In genomic region chr5:139543214-139543613, GRCm38 (mm10) we compare ENCODE assay signal across 10 mouse cellular contexts. TPM values are rescaled to one million over a fixed set of nuclear protein-coding genes. Genes with fewer than 3 reads are reported as not detected.
A peak's percentile ranks its signal among the peaks of the same experiment; 100 is the strongest.
DNase-seq lines count a peak whose midpoint lies in the region; ATAC-seq and TF ChIP-seq lines count a peak whose summit lies in the region.
"Had no signal": no experiment of that assay in that cellular context is flagged by ENCODE, and none has a peak within 500 bp of the region (broad histone marks: within the 10 kb centered on the region; RNA-seq: fewer than 3 reads in every experiment).

Uncx (plus strand) TSS chr5:139543494.

- H3K4me3 ChIP-seq in ES-E14 (ENCODE audit: insufficient read depth in 1 of 2, low read depth in 1 of 2, low read length in 2 of 2, poor library complexity in 1 of 2, severe bottlenecking in 1 of 2): peak within 1 kb of the TSS; percentile 4 to 48; a peak in 3 of 4 replicates
- H3K4me3 ChIP-seq in forebrain, embryonic 15.5 days: peak within 1 kb of the TSS; percentile 30
- peak within 1 kb of the TSS; percentile 17; the same call in 1 of the 2 replicates for H3K4me3 ChIP-seq in liver, postnatal 0 days (ENCODE audit: low read depth, low read length)

- no peak within 1 kb of the TSS for H3K9ac ChIP-seq in ES-E14 (ENCODE audit: insufficient read depth, low read depth, low read length, poor library complexity, severe bottlenecking)
- H3K9ac ChIP-seq in forebrain, embryonic 15.5 days (replicated peaks): no peak within 1 kb of the TSS
- no peak within 1 kb of the TSS for H3K9ac ChIP-seq in liver, postnatal 0 days (replicated peaks)

- TF ChIP-seq EP300 in liver, postnatal 0 days (IDR thresholded peaks at IDR 0.05; ENCODE audit: low read depth): no peak

- WGBS in forebrain, embryonic 15.5 days: under 1% methylated on average over 15 of the region's 15 CpGs
- under 1% methylated on average over 15 of the region's 15 CpGs for WGBS in liver, postnatal 0 days (ENCODE audit: insufficient replicate concordance)

- H3K36me3 ChIP-seq in ES-E14 (ENCODE audit: control insufficient read depth, insufficient read depth, low read length, poor library complexity, severe bottlenecking): no peaks in the 10 kb centered on the region
- no peaks in the 10 kb centered on the region for H3K36me3 ChIP-seq in forebrain, embryonic 15.5 days
- H3K36me3 ChIP-seq in liver, postnatal 0 days (replicated peaks; ENCODE audit: insufficient read depth, low read length): no peaks in the 10 kb centered on the region

- peak; percentile 53 for DNase-seq in cerebellum, adult 11 months
- no peak for DNase-seq in cerebellum, postnatal 4 days (ENCODE audit: low spot score in 2 of 2)
- DNase-seq in ES-E14 (ENCODE audit: low read depth, low spot score): no peak
- DNase-seq in liver, postnatal 0 days: no peak
- no peak for DNase-seq in thymus, postnatal 4 days
- no peak for DNase-seq in urinary bladder, postnatal 25 days (ENCODE audit: low spot score)
- DNase-seq: thymus, postnatal 36 days had no signal

- no peaks in the 10 kb centered on the region for H3K4me1 ChIP-seq in ES-E14 (ENCODE audit: control insufficient read depth in 2 of 2, insufficient read depth in 2 of 2, low read length in 2 of 2, poor library complexity in 1 of 2)
- H3K4me1 ChIP-seq in forebrain, embryonic 15.5 days: peaks cover 41% of the 10 kb centered on the region
- no peaks in the 10 kb centered on the region for H3K4me1 ChIP-seq in liver, postnatal 0 days (ENCODE audit: insufficient read depth)

- in situ Hi-C loops in ES-E14 (cut with MboI; ENCODE audit: low sequenced_read_pairs in 2 of 2, unreplicated experiment in 2 of 2): loop anchor here (5.0 to 25.0 kb wide), 3 partner anchors 364 to 944 kb away; partner anchors contain the start of genes Elfn1 (in 1 of the 2) and Pdgfa (in 1 of the 2)

- no peak for ATAC-seq in forebrain, embryonic 15.5 days (replicated peaks)
- ATAC-seq in liver, postnatal 0 days: no peak
- no peak for ATAC-seq in megakaryocyte progenitor cell, adult 5-6 weeks (replicated peaks; ENCODE audit: poor library complexity)

- TF ChIP-seq CTCF in liver, postnatal 0 days (IDR thresholded peaks at IDR 0.05; ENCODE audit: low read depth): no peak

- no peaks in the 10 kb centered on the region for H3K9me3 ChIP-seq in ES-E14 (ENCODE audit: control insufficient read depth, insufficient read depth, low read depth, low read length)
- H3K9me3 ChIP-seq in forebrain, embryonic 15.5 days: no peaks in the 10 kb centered on the region
- no peaks in the 10 kb centered on the region for H3K9me3 ChIP-seq in liver, postnatal 0 days (ENCODE audit: low read length)

- no peak within 1 kb of the TSS for H3K27ac ChIP-seq in ES-E14 (ENCODE audit: insufficient read depth, low read depth, low read length, poor library complexity, severe bottlenecking)
- no peak within 1 kb of the TSS for H3K27ac ChIP-seq in forebrain, embryonic 15.5 days (replicated peaks)
- no peak within 1 kb of the TSS for H3K27ac ChIP-seq in liver, postnatal 0 days (ENCODE audit: low read depth)

- H3K4me2 ChIP-seq in forebrain, embryonic 15.5 days (replicated peaks): peak within 1 kb of the TSS; percentile 40
- no peak within 1 kb of the TSS for H3K4me2 ChIP-seq in liver, postnatal 0 days (ENCODE audit: low read depth, low read length)

- peaks cover 86% of the 10 kb centered on the region for H3K27me3 ChIP-seq in forebrain, embryonic 15.5 days
- peaks cover 100% of the 10 kb centered on the region for H3K27me3 ChIP-seq in liver, postnatal 0 days (ENCODE audit: insufficient read depth, low read length)

TF ChIP-seq in ES-E14, 5 proteins besides CTCF, POLR2A, EP300 and RAD21:
- TF ChIP-seq CHD2 (IDR thresholded peaks at IDR 0.05; ENCODE audit: low read depth, low read length): no peak
- no peak for TF ChIP-seq ZNF384 (IDR thresholded peaks at IDR 0.05; ENCODE audit: low read depth, low read length)
- no peak for TF ChIP-seq HCFC1 (IDR thresholded peaks at IDR 0.05; ENCODE audit: borderline replicate concordance, insufficient read depth, low read length)
- TF ChIP-seq MAFK (IDR thresholded peaks at IDR 0.05; ENCODE audit: insufficient read depth, low read depth, low read length): no peak
- TF ChIP-seq ZC3H11A (IDR thresholded peaks at IDR 0.05; ENCODE audit: borderline replicate concordance, low read depth, low read length): no peak
TF ChIP-seq in ES-E14: peak in this region for 0.

RNA-seq across cellular contexts. Expression of gene Uncx, which starts in this region (rescaled TPM):
- total RNA-seq in ES-E14 (2012; rRNA removed): 0.16 TPM in 1 of 2 replicates, not detected in the other
- 4.2 and 4.8 TPM in 2 replicates for polyA plus RNA-seq in forebrain, embryonic 15.5 days (2015; fragmentation: Nextera tagmentation; extraction: Ambion mirVana)
- polyA plus RNA-seq in liver, postnatal 0 days (2015; fragmentation: Nextera tagmentation; extraction: Ambion mirVana): not detected in 2 replicates
- total RNA-seq in megakaryocyte progenitor cell, adult 5-6 weeks (2015): not detected in 2 replicates
- total RNA-seq in megakaryocyte progenitor cell, adult 5-6 weeks (2017): not detected in 2 replicates
- total RNA-seq: granulocyte monocyte progenitor cell, adult 5-6 weeks had no signal
